ENCODE assay signal across 18 mouse cellular contexts in the genomic region with DNA sequence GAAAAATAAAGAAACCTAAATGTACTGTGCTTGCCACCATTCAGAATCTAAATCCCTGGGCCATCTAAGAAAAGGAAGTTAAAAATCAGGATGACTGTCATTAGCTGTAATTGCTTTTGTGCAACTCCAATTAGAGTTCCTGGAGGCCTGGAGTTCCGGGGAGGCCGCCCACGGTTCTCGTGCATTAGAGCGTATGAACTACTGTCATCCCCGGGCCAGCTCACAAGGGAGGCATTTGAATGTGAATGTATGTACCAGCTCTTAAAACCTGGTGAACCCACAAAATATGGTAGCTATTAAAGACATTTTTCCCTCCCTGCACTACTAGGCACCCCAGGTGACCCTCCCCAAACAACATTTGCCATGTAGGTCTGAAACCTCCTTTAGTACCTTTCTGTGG.
DNase-seq lines count a peak whose midpoint lies in the region; ATAC-seq and TF ChIP-seq lines count a peak whose summit lies in the region.
"Had no signal": no experiment of that assay in that cellular context is flagged by ENCODE, and none has a peak within 500 bp of the region (broad histone marks: within the 10 kb centered on the region; RNA-seq: fewer than 3 reads in every experiment).

No protein-coding gene starts in this region.

- no peak for DNase-seq in hindbrain, postnatal 0 days (ENCODE audit: low spot score)
- DNase-seq in lung, postnatal 0 days (ENCODE audit: low spot score): no peak
- peak; percentile 4 for DNase-seq in fat pad, adult 2 months (ENCODE audit: extremely low read depth, low read depth, low spot score)
- peak; percentile 80 for DNase-seq in retina, postnatal 1 day
- DNase-seq in embryo, embryonic 10.5 days (ENCODE audit: low spot score): no peak
- DNase-seq: cerebellum, adult 9-10 months; gastrocnemius, postnatal 36 days; layer of hippocampus, postnatal 36 days; liver, postnatal 0 days; lung, postnatal 4 days; right cerebral cortex, postnatal 4 days had no signal

- peak overlapping the region; percentile 24; the same call in 1 of the 2 replicates for H3K27ac ChIP-seq in hindbrain, embryonic 13.5 days
- no peak overlapping the region for H3K27ac ChIP-seq in hindbrain, postnatal 0 days
- H3K27ac ChIP-seq in lung, embryonic 16.5 days (ENCODE audit: low read length): peak overlapping the region; percentile 32
- H3K27ac ChIP-seq in lung, postnatal 0 days (ENCODE audit: low read length): no peak overlapping the region
- H3K27ac ChIP-seq: embryonic facial prominence, embryonic 13.5 days; kidney, embryonic 15.5 days; limb, embryonic 10.5 days; neural tube, embryonic 12.5 days had no signal

- no peak overlapping the region for H3K9ac ChIP-seq in hindbrain, embryonic 13.5 days
- no peak overlapping the region for H3K9ac ChIP-seq in hindbrain, postnatal 0 days (replicated peaks; ENCODE audit: low read length)
- H3K9ac ChIP-seq in lung, embryonic 16.5 days (ENCODE audit: low read length): no peak overlapping the region
- H3K9ac ChIP-seq in lung, postnatal 0 days (replicated peaks; ENCODE audit: low read depth): no peak overlapping the region
- H3K9ac ChIP-seq: embryonic facial prominence, embryonic 13.5 days; kidney, embryonic 15.5 days; liver, postnatal 0 days; neural tube, embryonic 12.5 days had no signal

- no peak overlapping the region for H3K4me2 ChIP-seq in hindbrain, embryonic 13.5 days
- H3K4me2 ChIP-seq in hindbrain, postnatal 0 days (ENCODE audit: low read depth, low read length): no peak overlapping the region
- H3K4me2 ChIP-seq in lung, embryonic 16.5 days (ENCODE audit: low read depth, low read length): no peak overlapping the region
- no peak overlapping the region for H3K4me2 ChIP-seq in lung, postnatal 0 days (replicated peaks; ENCODE audit: low read depth, low read length)
- H3K4me2 ChIP-seq: embryonic facial prominence, embryonic 13.5 days; kidney, embryonic 15.5 days; neural tube, embryonic 12.5 days had no signal

- no peak for TF ChIP-seq CTCF in hindbrain, postnatal 0 days (IDR thresholded peaks at IDR 0.05; ENCODE audit: low read depth)
- TF ChIP-seq CTCF in lung, postnatal 0 days (IDR thresholded peaks at IDR 0.05): no peak

- ATAC-seq in hindbrain, embryonic 13.5 days (ENCODE audit: low FRiP score): no peak
- ATAC-seq in hindbrain, postnatal 0 days: no peak
- no peak for ATAC-seq in lung, embryonic 16.5 days (ENCODE audit: low read depth)
- ATAC-seq in lung, postnatal 0 days: no peak
- ATAC-seq: intestine, embryonic 16.5 days; liver, postnatal 0 days had no signal

- no peaks in the 10 kb centered on the region for H3K36me3 ChIP-seq in hindbrain, embryonic 13.5 days
- no peaks in the 10 kb centered on the region for H3K36me3 ChIP-seq in hindbrain, postnatal 0 days (ENCODE audit: insufficient read depth, low read length)
- H3K36me3 ChIP-seq in lung, embryonic 16.5 days (ENCODE audit: control insufficient read depth, insufficient read depth, low read length): no peaks in the 10 kb centered on the region
- H3K36me3 ChIP-seq in lung, postnatal 0 days (ENCODE audit: insufficient read depth, low read length): no peaks in the 10 kb centered on the region
- H3K36me3 ChIP-seq: embryonic facial prominence, embryonic 13.5 days; kidney, embryonic 15.5 days; limb, embryonic 10.5 days; neural tube, embryonic 12.5 days had no signal

- no peak overlapping the region for H3K4me3 ChIP-seq in hindbrain, embryonic 13.5 days
- H3K4me3 ChIP-seq in hindbrain, postnatal 0 days (ENCODE audit: low read length): no peak overlapping the region
- no peak overlapping the region for H3K4me3 ChIP-seq in lung, embryonic 16.5 days (ENCODE audit: low read length)
- no peak overlapping the region for H3K4me3 ChIP-seq in lung, postnatal 0 days (ENCODE audit: low read depth, low read length)
- H3K4me3 ChIP-seq: embryonic facial prominence, embryonic 13.5 days; kidney, embryonic 15.5 days; limb, embryonic 10.5 days; neural tube, embryonic 12.5 days had no signal

- peaks cover 46% of the 10 kb centered on the region for H3K4me1 ChIP-seq in hindbrain, embryonic 13.5 days (replicated peaks)
- H3K4me1 ChIP-seq in hindbrain, postnatal 0 days (ENCODE audit: insufficient read depth, low read length): peaks cover 22% of the 10 kb centered on the region
- H3K4me1 ChIP-seq in lung, embryonic 16.5 days (replicated peaks; ENCODE audit: control insufficient read depth, insufficient read depth, low read length): peaks cover 10% of the 10 kb centered on the region; the same call in 1 of the 2 replicates
- peaks cover 4% of the 10 kb centered on the region; the same call in 1 of the 2 replicates for H3K4me1 ChIP-seq in lung, postnatal 0 days (ENCODE audit: insufficient read depth, low read depth, low read length)

- WGBS in hindbrain, embryonic 13.5 days: 41% methylated on average over 6 of the region's 6 CpGs
- 34% methylated on average over 6 of the region's 6 CpGs for WGBS in hindbrain, postnatal 0 days
- WGBS in lung, embryonic 16.5 days: 78% methylated on average over 6 of the region's 6 CpGs
- 89% methylated on average over 6 of the region's 6 CpGs for WGBS in lung, postnatal 0 days

- H3K27me3 ChIP-seq in hindbrain, embryonic 13.5 days: no peaks in the 10 kb centered on the region
- H3K27me3 ChIP-seq in hindbrain, postnatal 0 days (ENCODE audit: insufficient read depth, low read length): no peaks in the 10 kb centered on the region
- no peaks in the 10 kb centered on the region for H3K27me3 ChIP-seq in lung, embryonic 16.5 days (ENCODE audit: control insufficient read depth, insufficient read depth, low read depth, low read length)
- no peaks in the 10 kb centered on the region for H3K27me3 ChIP-seq in lung, postnatal 0 days (replicated peaks; ENCODE audit: insufficient read depth, low read length)
- H3K27me3 ChIP-seq: embryonic facial prominence, embryonic 13.5 days; kidney, embryonic 15.5 days; neural tube, embryonic 12.5 days had no signal

- TF ChIP-seq EP300 in lung, postnatal 0 days (IDR thresholded peaks at IDR 0.05): no peak

- no peaks in the 10 kb centered on the region for H3K9me3 ChIP-seq in hindbrain, embryonic 13.5 days
- no peaks in the 10 kb centered on the region for H3K9me3 ChIP-seq in hindbrain, postnatal 0 days (ENCODE audit: low read length)
- H3K9me3 ChIP-seq in lung, embryonic 16.5 days (ENCODE audit: control insufficient read depth, low read length): no peaks in the 10 kb centered on the region
- no peaks in the 10 kb centered on the region for H3K9me3 ChIP-seq in lung, postnatal 0 days (ENCODE audit: low read length)
- H3K9me3 ChIP-seq: embryonic facial prominence, embryonic 13.5 days; kidney, embryonic 15.5 days; limb, embryonic 10.5 days; neural tube, embryonic 12.5 days had no signal

Comparison
In these comparisons a context has a peak if more than half of its experiments do, and no peak if none do; other contexts are left out.
1. H3K27ac ChIP-seq: peak in hindbrain, embryonic 13.5 days (single experiment) and lung, embryonic 16.5 days (single experiment); none in hindbrain, postnatal 0 days (single experiment) and lung, postnatal 0 days (single experiment).
2. DNase-seq: peak in fat pad, adult 2 months (single experiment) and retina, postnatal 1 day (single experiment); none in hindbrain, postnatal 0 days (single experiment), lung, postnatal 0 days (single experiment) and embryo, embryonic 10.5 days (single experiment).